Mouse (Mus musculus) gastrocnemius, adult 2 months (tissue): Measurements from ENCODE around the gene Urb1. TPM values are rescaled to one million over a fixed set of nuclear protein-coding genes. Genes with fewer than 3 reads are reported as not detected.
"Not testable (repeated sequence)": the region's sequence is repeated elsewhere in the genome, so short reads cannot be mapped to it uniquely, and the experiment has no call there.

Experiments
- DNase-seq: peaks from one replicate; pipeline ENCODE4 v3.0.0; 2022
- H3K27ac ChIP-seq: fragments of 200-600 bp; 2 replicates; pipeline ENCODE4 v1.8.1; 2022; ENCODE audit warnings: mild to moderate bottlenecking
- H3K4me3 ChIP-seq: fragments of 200-600 bp; 2 replicates; pipeline ENCODE4 v1.8.1; 2022; ENCODE audit warnings: mild to moderate bottlenecking, moderate library complexity
- CTCF ChIP-seq: fragments of 200-600 bp; IDR thresholded peaks from 2 replicates; pipeline ENCODE4 v1.8.1; 2022; ENCODE audit warnings: antibody characterized with exemption, mild to moderate bottlenecking, moderate library complexity
- intact Hi-C: fragments of 180-260 bp; cut with DNase I; formaldehyde crosslinking; loops from one replicate; pipeline ENCODE4 v1.15.1; 2025
- total RNA-seq, 2 experiments: library from RNA; stranded (reverse); gene quantifications; 2 replicates each; pipeline ENCODE4 v1.2.3; 2021

Urb1 gene
- total RNA-seq, 2 experiments from 2014 or later = 4.7 to 5.0 TPM

DNA sequence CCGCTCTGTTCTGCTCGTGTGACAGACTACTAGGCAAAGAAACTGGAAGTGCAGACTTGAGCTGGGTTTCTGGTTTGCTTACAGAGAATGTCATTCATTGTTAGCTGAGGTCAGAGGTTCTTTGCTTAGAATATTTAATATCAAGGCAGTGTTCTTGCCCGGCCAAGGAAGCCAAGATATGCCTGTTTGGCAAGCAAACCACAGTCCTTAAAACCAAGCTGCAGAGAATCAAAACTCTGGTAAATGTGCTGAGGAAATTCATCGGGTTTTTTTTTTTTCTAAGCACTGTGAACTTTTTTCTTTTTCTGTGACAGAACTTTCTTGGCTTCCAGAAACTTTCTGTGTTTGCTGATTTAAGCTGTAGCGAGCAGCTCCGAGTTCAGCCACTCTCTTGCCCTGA lies 22.3 kb upstream of the Urb1 start:
- Histone ChIP-seq H3K27ac (no peak overlapping the region; the same call in 1 of the 2 replicates), H3K4me3 (peak overlapping the region; percentile 18)
- intact Hi-C loops = loop anchor here (5.0 kb wide), 1 partner anchor 100 kb away; no protein-coding TSS in a partner anchor
- no peak for DNase-seq
- no peak for TF ChIP-seq CTCF

DNA sequence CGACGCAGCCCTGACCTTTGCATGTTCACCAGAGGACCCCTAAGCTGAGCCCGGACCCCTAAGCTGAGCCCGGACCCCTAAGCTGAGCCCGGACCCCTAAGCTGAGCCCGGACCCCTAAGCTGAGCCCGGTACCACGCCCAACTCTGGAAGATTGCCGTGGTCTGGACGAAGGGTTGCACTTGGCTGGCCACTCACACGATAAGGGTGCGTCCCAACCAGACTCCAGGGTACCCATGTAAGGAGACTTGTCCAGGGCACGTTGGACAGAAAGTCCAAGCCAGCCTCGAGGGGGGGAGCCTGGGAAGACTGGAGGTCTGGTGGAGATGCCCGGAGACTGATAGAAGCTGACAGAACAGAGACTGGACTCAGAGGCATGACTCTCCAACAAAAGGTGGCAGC lies 21.5 kb upstream of the Urb1 start:
- no peak for DNase-seq
- no peak for TF ChIP-seq CTCF
- intact Hi-C loops = loop anchor here (2.0 to 5.0 kb wide), 2 partner anchors 21 to 101 kb away; partner anchors contain the start of gene Urb1
- peak overlapping the region; percentile 88; the same call in 1 of the 2 replicates for H3K27ac ChIP-seq
- H3K4me3 ChIP-seq = peak overlapping the region; percentile 82

DNA sequence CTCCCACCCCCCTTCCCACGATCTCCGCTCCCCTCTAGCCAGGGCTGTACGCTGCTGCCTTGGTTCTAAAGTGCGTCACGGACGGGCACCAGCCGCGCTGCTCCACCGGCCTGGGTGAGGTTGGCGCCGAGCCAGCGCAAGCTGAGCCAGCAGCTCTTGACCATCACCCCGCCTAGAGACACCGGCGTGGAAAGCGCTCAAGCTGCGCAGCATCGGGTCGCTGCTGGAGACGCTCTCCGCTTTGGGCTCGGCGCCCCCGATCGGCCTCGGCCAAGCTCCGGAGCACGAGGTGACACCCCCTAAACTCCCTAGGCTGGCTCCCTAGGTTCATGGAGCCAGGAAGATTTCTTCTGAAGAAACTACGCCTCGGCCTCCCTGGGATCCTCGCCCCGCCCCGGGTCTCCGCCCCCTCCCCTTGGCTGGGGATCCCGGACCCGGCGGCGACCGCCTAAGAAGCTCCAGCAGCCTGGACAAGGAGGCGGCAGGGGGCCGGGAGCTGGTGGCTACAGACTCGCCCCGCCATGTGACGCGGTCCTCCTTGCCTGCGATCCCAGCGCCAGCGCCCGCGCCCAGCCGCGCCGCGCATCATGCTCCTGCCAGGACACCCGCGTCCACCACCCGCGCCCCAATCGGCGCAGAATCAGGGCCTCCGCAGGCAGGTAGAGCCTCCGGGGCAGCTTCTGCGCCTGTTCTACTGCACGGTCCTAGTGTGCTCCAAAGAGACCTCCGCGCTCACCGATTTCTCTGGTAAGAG lies 20.6 kb upstream of the Urb1 start:
- intact Hi-C loops = loop anchor here (2.0 to 5.0 kb wide), 2 partner anchors 20 to 101 kb away; partner anchors contain the start of gene Urb1
- DNase-seq = peak; percentile 82
- Histone ChIP-seq H3K4me3 (peak overlapping the region; percentile 82), H3K27ac (peak overlapping the region; percentile 88)
- TF ChIP-seq CTCF = no peak

DNA sequence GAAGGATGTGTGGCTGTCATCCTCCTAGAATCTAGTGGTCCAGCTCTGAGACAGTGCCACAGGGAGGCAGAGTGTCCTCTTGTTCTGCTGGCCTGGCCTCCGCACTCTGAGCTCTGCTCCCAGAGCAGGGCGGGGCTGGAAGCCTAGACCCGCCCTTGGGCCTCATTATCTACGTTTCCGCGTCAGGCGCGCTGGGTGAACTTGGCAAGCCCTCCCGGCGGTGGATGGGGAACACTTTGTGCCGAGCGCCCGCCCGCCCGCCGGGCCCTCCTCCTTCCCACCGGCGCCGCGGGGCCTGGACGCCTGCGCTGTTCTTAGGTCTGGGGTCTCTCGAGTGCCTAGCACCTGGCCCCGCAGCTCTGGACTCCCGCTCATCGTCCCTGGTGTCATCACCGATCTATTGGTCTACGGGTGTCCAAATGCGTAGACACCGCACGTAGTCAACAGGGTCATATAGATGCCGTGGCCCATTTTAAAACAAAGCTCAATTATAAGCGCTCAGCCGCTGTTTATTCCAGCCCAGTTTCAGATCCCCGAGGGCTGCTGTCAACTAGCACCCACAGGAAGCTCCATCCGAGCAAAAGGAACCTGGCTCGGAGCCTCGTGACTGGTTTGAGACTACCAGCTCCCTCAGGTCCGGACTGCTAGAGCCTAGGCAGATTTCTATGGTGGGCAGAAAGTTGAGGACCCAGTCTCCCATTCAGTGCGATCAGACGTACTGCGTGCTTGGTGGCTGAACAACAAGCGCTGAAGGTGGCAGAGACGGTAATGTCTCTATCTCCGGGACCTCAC lies 19.9 kb upstream of the Urb1 start:
- Histone ChIP-seq H3K27ac (peak overlapping the region; percentile 88), H3K4me3 (peak overlapping the region; percentile 82)
- DNase-seq = peak; percentile 93
- intact Hi-C loops = loop anchor here (2.0 to 5.0 kb wide), 2 partner anchors 19 to 102 kb away; partner anchors contain the start of gene Urb1
- peak; percentile 47 for TF ChIP-seq CTCF

- no peak for TF ChIP-seq CTCF
- DNase-seq = no peak
- Histone ChIP-seq H3K4me3 (no peak overlapping the region), H3K27ac (peak overlapping the region; percentile 88; the same call in 1 of the 2 replicates)
- intact Hi-C loops = no loop called here
Measured at GRCm38 (mm10) chr16:90829136-90829535, 18.9 kb upstream of the Urb1 start.

DNA sequence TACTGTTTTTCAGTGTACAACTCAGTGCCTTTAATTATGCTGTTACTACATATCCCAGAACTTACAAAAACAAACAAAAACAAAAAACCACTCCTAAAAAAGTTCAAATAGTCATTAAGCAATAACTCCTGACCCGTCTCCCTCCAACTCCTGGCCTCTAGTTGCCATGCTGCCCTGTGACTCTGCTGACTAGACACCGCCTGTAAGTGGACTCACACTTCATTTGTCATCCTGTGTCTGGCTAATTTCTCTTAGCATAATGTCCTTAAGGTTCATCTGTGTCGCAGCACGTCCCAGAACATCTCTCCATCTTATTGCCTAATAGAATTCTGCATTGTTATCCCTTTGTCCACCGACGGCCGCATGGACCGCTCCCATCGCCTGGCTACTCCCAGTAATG lies 17.3 kb upstream of the Urb1 start:
- intact Hi-C loops = no loop called here
- Histone ChIP-seq H3K4me3 (no peak overlapping the region), H3K27ac (no peak overlapping the region)
- no peak for TF ChIP-seq CTCF
- DNase-seq = no peak

GRCm38 (mm10) chr16:90826457-90826856 lies 16.2 kb upstream of the Urb1 start, which contains the start of gene Eva1c:
Gene Eva1c, plus strand, starts transcription at chr16:90826719.
- no peak within 1 kb of the TSS for H3K4me3 ChIP-seq
- peak; percentile 28; the same call in 1 of the 2 replicates for TF ChIP-seq CTCF
- no peak within 1 kb of the TSS for H3K27ac ChIP-seq
- no peak for DNase-seq
- intact Hi-C loops = no loop called here

DNA sequence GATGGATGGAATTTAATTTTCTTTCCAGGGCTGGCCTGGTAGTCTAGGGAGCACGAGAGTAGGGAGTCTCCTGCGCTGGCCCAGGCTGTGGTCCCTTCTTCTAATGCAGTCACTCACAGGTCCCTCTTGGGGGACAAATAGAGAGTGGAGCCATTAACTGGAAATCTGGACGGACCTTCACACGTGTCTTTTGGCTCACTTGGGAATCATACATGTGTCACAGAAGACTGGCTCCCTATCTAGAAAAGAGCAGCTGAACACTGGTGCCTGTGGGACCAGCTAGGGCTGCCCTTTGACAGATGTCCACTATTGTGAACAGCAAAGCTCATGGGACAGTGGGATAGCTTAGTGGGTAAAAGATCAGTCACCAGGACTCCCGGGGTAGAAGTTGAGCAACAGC lies 15.8 kb upstream of the Urb1 start:
- H3K27ac ChIP-seq = no peak overlapping the region
- no peak overlapping the region for H3K4me3 ChIP-seq
- TF ChIP-seq CTCF = no peak
- intact Hi-C loops = no loop called here
- no peak for DNase-seq

- H3K27ac ChIP-seq, H3K4me3 ChIP-seq, intact Hi-C loops, DNase-seq: not testable (repeated sequence)
Measured at GRCm38 (mm10) chr16:90823986-90824385, 13.8 kb upstream of the Urb1 start.

- intact Hi-C loops = no loop called here
- TF ChIP-seq CTCF = no peak
- DNase-seq = peak; percentile 68
- H3K27ac ChIP-seq = no peak overlapping the region
- no peak overlapping the region for H3K4me3 ChIP-seq
Measured at GRCm38 (mm10) chr16:90822981-90823380, 12.8 kb upstream of the Urb1 start.

DNA sequence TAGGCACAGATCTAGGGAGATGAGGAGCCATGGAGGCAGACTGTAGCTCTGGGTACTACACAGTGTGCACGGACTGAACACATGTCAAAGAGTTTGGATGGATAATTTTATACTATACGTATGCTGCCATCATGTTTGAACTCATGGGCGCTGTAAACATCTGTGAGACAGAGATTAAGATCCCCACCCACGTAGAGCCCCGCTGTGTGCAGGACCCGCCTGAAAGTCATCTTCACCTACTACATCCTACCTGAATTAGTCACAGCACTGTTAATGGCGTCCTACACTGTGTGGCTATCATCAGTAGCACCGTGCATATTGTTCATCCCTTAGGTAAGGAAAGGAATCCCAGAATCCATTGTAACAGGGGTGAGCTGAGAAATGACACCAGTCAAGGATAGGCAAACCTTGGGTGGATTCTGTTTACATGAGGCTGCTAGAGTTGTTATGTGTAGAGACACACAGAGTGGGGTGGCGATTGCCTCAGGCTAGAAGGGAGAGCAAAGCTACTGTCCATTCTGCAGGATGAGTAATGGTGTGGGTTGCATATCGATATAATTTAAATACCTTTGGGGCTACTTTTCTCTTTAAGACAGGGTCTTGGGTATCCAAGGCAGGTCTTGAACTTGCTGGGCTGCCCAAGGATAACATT lies 12.2 kb upstream of the Urb1 start:
- intact Hi-C loops = no loop called here
- no peak for TF ChIP-seq CTCF
- DNase-seq = no peak
- H3K27ac ChIP-seq = no peak overlapping the region
- H3K4me3 ChIP-seq = no peak overlapping the region

- intact Hi-C loops = no loop called here
- TF ChIP-seq CTCF = no peak
- H3K27ac ChIP-seq = no peak overlapping the region
- no peak for DNase-seq
- no peak overlapping the region for H3K4me3 ChIP-seq
Measured at GRCm38 (mm10) chr16:90821046-90821697, 11.0 kb upstream of the Urb1 start.
